Mouse (Mus musculus) layer of hippocampus, adult 18-20 months (tissue): ENCODE data around the gene Iqck. TPM values are rescaled to one million over a fixed set of nuclear protein-coding genes. Genes with fewer than 3 reads are reported as not detected.
A peak's percentile ranks its signal among the peaks of the same experiment; 100 is the strongest.

Experiments used
- DNase-seq, 2 experiments: peaks; one replicate each; pipeline ENCODE4 v3.0.0; 2022; ENCODE audit warnings: low spot score in 2 of 2
- long read RNA-seq: library from polyadenylated mRNA; stranded (forward); transcript quantifications from one replicate; pipeline ENCODE4 v2.0.0, GENCODE M21; 2021
- total RNA-seq, 2 experiments: library from RNA; stranded (reverse); gene quantifications; 2 replicates each; pipeline ENCODE4 v1.2.3; 2021

The Iqck gene
- total RNA-seq, result 1 to 10 TPM; 4.6 to 4.7 TPM
- long read RNA-seq, partial matches to known transcripts, result 0 of 14 reads
- long read RNA-seq, other reads (novel, unspliced or antisense), result 8 of 14 reads

DNA sequence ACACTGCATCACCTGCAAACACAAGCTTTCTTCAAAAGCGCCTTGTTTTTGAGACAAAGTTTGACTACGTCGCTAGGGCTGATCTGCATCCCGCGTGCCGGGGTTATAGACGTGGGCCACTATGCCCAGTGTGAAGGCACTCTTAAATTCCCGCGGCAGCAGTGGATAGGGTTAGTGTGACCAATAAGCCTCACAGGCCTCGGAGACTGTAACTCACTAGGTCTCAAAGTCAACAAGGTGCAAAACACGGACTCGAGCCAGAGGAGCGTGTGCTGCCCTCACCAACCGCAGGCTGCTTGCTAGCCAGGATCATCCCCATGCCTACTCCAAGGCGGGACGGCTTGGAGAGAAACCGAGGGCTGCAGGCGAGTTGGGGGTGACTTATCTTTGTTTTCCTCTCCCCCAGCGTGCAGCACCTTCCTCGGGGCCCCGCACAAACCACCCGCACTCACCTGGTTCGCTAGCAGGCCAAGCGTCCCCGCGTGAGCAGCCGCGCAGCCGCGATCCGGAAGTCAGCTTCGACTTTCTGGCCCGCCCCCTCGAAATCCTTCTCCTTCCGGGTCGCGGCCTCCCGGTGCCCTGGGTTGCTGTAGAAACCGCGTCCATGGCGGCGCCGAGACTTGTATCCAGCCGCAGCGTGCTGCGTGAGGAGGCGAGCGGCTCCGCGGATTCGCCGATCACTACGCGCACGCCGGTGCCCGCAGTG is at the start of gene Iqck:
Gene Iqck, plus strand, starts transcription at position 582 of the 706 bp plus-strand sequence.
- peak; percentile 90 to 94 for DNase-seq

DNA sequence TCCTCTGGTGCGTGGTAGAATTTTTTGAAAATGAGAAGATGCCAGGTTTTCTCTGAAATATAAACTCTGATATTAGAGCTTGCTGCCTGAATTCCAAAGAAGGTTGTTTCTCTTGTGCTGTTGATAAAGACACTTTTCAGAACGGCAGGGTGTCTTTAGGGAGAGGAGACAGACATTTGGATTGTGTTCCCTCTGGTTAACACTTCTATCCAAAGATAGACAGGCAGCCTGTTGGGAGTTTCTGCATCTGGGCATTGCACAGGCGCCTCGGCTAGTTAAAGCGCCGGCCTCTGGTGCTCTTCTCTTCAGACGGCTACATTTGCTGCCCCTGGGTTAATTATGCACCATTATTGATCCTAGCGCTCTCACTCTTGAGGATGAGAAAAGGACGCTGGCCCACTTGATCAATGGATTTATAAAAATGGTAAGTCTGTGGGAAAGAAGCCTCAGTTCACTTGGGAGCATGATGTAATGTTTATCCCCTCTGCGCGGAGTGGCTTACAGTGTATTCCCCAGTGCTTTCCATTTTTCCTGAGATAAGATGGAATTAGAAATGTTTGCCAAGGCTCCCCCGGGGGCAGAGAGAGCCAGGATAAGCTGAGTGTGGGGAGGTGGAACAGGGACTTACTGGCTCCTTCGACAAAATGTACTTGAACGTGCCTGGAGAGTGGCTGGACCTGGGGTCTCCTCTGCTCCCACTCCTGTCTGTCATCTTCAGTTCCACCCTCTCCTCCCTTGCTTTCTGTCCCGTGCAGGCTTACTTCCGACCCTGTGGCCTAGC is 48.7 kb upstream of the Iqck start:
- DNase-seq, result no peak

DNA sequence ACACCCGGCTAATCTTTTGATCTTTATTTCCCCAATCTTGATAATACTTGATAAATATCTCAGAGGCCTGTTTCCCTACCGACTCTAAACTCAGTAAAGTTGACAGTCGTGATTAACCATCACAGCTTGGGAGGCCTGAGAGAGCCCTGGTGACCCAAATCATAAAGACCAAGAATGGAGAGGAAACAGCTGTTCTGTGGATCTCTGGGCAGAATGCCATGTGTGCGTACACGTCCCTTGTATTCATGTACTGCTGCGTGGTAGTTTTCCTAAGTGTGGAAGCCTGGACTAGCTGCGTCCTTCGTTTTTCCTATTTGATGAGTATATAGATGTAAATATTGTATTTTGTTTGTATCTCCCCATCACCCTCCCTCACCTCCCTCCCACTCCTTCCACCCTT is 47.7 kb upstream of the Iqck start:
- no peak for DNase-seq

DNA sequence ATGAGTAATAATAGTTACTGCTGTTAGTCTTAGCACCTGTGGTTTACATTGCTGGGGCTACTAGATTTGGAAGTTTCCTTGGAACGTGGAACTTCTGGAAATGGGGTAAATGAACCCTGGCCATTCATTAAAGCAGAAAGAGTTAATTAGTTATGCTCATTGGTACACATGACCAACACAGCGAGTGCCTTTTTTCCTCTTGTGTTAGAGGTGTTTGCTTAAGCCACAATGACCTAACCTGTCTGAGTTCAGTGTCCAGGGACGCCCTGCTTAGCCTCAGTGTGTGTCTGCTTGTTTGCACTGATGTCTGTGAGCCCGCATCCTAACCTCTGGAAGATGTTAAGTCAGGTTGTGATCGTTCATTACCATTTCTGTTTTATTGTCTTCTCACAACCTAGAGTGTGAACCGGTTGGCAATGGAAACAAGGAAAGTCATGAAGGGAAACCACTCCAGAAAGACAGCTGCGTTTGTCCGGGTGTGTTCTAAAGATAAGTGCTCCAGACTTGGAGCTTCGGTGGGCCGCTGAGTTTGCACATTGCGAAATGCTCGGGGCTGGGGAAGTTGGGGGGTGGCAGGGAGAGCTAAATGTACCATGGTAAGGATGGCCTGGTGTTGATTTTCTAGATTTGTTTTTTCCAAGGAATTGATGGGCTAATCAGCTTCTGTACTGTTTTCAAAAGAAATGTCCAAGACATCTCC is 44.0 kb upstream of the Iqck start:
- no peak for DNase-seq

DNA sequence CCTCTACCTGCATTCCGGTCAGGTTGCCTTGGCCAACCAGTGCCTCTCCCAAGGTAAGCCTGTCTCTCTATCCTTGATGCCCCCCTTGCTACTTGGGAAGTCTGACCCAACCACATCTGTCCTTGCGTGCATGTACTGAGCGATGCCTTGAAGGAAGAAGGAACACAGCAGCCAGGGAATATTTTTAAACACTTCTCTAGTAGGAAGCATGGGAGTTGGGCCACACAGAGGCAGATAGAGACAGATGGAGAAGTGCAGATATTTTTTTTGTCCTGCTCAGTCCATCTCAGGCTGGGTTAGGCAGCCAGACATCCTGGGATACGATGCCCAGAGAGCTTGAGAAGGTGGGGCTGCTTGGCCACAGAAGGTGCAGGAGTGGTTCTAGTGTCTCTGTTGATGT is 42.0 kb upstream of the Iqck start:
- no peak for DNase-seq

DNA sequence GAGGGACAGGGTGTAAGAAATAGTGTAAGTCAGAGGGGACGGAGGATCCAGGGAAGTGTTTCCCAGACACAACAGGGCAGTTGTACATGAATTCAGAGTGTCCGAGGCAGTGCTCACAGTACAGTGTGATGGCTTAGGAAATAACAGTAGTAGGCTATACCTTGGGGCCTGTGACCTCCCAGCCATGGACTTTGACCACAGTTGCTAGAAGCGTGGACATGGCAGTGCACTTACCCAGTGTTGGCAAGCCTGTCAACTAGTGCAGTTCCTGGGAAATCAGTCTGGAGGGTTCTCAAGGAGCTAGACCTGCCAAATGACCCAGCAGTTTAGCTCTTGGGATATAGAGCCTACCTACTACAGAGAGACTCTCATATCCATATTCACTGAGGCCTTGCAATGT is 39.3 kb upstream of the Iqck start:
- no peak for DNase-seq

DNA sequence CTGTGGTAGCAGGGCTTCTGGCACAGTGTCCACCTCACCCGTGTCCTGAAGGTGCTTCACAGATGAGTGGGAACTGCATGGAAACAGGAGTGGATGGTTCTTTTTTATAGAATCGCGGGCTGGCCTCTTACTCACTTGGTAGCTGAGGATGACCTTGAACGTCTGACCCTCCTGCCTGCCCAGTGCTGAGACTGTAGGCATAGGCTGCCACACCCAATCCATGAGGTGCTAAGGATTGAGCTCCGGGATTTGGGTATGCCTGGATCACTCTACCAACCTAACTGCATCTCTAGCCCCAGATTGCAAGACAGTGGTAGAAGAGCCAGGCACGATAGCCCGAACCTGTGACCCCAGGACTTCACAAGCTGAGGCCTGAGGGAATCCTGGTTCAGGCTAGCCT is 37.8 kb upstream of the Iqck start:
- DNase-seq, result no peak

DNA sequence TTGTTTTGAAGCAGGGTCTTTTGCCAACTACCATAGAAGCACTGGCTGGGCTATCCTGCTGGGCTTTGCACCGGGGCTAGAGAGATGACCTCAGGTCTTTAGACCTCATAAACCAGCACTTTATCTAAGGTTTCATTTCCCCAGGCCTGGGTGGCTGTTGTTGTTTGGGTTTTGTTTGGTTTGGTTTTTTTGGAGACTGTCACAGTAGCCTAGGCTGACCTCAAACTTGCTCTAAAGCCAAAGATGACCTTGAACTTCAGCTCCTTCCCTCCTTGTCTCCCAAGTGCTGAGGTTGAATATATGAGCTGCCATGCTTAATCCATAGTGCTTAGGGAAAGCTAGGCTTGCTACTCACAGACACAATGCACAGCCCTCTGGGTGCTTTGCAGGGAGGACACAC is 35.9 kb upstream of the Iqck start:
- no peak for DNase-seq

DNA sequence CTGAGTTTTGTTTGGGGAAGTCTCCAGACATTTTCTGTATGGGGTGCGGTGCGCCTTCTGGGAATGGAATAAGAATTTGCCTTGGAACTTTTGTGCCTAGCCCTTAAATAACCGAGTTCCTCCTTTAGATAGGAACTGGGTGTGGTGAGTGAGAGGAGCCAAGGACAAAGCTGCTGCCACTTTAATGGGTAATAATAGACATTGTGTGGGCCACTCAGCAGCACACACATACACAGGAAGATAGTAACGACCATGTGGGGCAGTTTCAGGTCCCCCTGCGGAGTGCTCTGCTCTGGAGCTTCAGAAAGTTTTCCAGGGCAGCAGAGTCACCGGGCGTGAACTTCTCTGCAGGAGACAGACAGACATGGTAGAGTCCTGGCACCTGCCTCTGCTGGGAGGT is 34.2 kb upstream of the Iqck start:
- no peak for DNase-seq

DNA sequence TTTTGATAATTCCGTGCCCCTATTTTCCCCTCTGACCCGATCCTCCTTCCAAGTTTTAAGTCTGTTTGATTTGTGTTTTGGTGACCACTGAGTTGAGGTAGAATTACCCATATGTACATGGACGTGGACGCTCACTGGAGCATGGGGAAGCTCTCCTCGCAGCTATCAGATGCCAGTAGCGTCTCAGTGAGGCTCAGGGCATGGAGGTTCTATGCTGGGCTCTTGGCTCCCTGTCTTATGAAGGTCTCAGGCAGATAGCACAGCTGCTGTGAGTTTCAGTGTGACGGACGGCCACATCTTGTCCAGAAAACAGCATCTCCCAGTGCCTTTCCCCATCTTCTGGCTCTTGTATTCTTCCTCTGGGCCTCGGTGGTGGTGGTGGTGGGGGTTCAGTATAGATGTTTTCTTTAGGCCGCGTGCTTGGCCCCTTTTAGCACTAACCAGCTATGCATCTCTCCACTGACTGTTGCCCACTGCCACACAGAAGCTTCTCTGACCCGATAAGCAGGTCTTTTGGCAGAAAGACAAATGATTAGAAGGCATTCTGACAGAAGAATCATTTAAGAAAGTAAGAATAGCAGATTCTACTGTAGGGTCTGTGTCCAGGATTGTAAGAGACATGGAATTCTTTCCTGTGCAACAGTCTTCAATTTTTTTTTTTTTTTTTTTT is 33.5 kb upstream of the Iqck start:
- no peak for DNase-seq

DNA sequence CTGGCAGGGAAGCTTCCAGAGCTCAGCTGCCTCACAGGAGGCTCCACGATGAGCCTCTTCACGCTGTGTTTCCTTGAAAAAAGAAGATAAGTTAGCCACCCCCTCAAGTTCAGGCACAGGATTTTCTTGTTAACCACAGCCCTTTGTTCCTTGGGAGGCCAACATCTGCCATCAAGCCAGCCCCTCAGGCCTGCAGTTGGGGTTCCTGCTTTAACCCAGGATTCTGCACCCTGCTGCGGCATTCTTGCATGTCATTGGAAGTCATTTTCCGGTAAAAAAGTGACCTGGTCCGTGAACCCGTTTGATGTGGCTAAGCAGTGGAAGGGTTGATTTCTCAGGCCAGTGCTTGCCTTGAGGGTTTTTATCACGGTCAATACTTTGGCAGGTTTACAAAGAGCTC is 31.1 kb upstream of the Iqck start:
- DNase-seq, result no peak

DNA sequence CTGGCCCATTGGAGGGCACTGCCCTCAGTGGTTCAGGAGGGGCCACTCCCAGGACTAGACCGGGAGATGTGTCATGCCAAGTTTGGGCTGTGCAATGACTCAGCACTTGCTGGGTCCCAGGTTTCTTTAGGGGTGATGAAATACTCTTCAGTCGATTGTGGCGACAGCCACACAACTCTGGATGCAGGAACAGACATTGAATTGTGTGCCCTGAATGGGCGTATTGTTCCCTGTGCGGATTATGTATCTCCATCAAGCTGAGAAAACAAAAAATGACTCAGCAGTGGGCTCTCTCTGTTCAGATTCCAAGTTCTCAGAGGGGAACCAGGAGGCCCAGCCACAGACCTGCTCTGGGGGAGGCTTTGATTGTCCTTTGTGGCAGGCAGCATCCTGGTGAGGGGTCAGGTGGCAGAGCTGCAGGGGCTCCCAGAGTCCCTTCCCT is 27.6 kb upstream of the Iqck start:
- DNase-seq, result peak in 1 of 2 experiments; percentile 54

DNA sequence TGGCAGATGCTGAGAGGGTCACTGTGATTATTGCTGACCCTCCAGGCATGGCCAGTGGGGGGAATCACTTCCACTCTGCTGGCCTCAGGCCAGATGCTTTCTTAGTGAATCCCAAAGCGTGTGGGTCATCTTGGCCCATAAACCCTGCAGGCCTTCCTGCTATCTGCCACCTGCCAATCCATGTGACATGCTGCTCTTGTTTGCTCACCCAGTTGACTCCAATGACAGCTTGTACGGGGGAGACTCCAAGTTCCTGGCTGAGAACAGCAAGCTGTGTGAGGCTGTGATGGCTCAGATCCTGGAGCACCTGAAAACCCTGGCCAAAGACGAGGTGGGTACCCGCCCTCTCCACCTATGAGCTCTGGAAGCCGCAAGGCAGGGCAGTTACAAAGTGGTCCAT is 17.7 kb upstream of the Iqck start:
- DNase-seq, result peak in 1 of 2 experiments; percentile 60

DNA sequence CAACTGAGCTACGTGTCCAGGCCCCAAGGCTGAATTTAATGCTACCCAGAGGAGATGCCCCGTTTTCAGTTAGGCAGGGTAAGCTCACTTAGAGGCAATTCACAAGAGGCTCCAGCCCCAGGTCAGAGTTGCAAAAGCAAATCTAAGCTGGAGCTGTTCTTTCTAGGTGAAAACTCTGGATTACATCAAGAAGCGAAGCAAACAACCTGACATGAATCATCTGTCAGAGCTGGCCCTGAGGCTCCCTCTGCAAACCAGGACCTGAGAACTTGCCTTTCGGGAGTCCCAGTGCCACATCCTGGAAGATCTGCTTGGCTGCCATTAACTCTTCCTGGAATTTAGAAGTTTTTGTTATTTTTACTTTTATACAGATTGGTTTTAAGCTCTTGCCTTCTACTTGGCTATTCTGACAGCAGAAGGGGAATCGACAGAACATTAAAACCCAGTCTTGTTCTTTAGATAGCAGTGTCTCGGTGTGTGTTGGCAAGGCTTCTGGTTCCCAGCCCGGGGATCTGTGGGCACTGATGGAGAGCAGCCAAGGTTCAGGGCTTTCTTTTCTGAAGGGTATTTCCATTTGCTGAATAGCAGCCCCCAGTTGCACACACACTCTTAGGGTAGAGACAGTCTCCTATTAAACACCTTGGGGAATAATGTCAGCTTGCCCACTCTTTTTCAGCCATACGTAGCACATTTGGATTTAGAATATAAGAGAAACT is 14.4 kb upstream of the Iqck start:
- DNase-seq, result peak in 1 of 2 experiments; percentile 55

DNA sequence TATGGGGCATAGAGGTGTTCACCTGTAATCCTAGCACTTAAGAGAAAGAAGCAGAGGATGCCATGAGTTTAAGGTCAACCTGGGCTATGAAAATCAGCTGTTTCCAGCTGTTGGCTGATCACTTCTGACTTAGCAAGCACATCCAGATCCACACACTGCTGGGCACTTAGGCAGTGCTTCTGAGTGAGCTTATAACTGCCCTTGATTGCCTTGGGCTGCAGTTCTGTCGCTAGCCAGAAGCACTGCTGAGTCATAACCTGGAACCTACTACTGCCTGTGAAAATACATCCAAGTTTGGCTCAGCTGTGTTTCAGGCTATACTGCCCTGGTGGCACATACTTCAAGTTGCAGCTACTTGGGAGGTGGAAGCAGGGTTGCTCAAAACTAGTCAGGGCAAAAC is 13.8 kb upstream of the Iqck start:
- DNase-seq, result no peak

DNA sequence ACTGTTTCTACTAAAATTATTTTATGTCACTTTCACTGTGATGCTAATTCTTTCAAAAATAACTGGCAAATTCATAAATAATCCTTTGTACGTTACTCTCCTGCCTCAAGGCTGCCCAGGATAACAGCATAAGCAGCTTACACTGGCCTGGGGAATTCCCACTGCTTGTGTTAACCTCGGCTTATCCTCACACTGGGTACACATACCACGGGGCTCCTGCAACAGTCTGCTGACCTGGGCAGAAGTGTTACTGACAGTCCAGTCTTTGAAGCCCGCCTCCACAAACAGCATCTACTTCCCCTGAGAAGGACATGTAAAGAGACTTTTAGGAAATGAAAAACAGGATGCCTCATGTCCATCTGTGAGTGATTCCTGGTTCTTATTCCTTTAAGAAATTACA is 12.6 kb upstream of the Iqck start:
- DNase-seq, result no peak

DNA sequence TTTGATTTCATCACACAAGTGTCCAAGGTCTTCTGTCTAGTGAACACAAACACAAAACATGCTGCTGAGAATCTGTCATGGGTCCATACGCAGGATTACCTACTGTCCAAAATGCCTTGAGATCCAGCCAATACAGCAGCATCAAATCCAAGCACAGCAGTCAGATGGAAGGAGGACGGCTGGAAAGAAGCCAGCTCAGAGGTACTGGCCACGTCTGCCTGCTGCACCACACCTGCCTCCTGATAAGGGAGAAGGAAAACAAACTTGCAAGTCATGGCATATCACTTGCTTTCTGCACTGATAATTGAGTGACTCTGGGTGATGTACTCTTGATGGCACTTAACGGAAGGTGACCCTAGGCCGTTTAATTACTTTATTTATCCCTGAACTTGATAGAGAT is 10.4 kb upstream of the Iqck start:
- no peak for DNase-seq

DNA sequence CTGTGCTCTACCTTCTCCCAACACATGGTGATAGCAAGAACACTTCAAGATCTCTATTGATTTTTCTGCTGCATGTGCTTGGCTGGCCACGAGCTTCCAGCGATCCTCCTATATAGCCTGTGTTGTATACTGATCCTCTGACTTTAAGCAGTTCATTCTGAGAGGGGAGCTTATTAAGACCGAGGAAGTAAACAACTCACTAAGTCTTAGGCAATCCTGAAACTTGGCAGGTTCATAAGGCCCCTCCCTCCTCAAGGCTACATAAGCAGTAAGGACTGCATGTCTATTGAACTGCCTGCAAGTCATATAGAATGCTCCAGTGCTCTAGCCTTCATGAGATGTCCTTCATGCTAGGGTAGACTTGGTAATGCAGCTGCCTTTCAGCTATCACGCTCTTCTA is 9.2 kb upstream of the Iqck start:
- no peak for DNase-seq

DNA sequence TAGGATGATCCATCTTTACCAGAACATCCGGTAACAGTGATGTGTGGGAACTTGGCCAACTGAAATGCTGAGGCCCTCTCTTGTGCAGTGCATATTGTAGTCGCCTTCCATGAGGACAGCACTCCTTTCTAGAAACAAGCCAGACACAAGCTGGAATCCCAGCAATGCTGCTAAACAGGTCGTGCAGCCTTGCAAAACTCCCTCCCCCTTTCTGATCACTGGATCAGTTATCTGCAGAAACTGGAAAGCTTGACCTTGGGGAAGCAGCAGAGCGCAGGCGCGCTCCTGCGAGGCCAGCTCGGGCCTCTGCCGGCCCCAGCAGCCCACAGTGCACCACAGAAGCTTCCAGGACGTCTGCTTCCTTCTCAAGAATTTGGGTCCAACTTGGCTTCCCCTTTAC is 6.8 kb upstream of the Iqck start:
- no peak for DNase-seq

DNA sequence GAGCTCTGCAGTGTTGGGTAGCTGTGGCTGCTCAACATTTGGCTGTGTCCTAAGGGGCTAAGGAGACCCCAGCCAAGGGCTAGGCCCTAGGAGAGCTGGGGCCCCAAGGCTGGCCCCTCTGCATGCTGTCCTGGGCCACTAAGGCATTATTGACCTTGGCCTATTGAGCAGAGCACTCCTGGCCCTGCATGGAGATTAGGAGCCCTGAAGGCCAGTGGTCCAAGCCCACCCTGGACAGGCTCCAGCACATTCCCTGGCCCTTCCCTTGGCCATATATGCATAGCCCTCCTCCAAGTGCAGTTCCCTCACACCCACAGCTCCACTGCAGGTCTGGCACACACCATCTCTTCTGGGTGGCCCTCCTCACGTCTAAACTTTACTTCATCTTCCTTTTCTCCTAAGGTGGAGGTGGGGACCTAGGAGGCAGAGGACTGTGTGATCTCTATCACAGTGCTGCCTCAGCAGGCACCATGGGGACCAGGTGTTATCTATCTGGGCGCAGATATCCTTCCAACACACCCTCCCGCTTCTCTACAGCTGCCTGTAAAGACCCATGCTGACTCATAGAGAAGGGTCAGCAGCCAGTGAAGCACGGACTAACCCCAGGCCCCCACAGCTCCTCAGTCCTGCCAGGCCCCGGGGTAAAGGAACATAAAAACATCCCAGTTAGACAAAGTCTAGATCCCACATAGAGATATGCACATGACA is 5.9 kb upstream of the Iqck start:
- DNase-seq, result no peak
